13 mouse cellular contexts compared by ENCODE assay signal in the genomic region with DNA sequence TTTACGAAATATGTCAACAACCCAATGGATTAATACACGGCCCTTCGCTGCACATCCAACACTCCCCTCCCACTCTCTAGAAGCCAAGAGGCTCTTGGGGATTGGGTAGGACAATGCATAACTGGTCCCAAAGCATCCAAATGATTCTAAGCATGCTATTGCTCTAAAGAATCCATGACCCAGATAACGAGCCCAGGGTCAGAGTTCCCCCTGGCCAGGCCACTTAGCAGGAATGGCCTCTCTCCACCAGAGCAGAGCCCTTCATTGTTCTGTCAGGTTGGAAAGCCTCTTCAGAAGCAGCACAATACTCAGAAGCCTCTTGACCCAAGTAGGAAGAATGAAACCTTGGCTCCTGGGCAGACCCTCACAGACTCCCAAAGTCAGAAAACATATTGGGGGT. TPM values are rescaled to one million over a fixed set of nuclear protein-coding genes. Genes with fewer than 3 reads are reported as not detected.
DNase-seq lines count a peak whose midpoint lies in the region; ATAC-seq and TF ChIP-seq lines count a peak whose summit lies in the region.
"Had no signal": no experiment of that assay in that cellular context is flagged by ENCODE, and none has a peak within 500 bp of the region (broad histone marks: within the 10 kb centered on the region; RNA-seq: fewer than 3 reads in every experiment).

No protein-coding gene starts in this region.

- ATAC-seq in forebrain, embryonic 15.5 days (replicated peaks) = no peak
- ATAC-seq in forebrain, embryonic 14.5 days = no peak
- no peak for ATAC-seq in intestine, embryonic 15.5 days
- 0 out of 2 replicates have a peak, but pooled peaks have one; percentile 34 for ATAC-seq in midbrain, embryonic 14.5 days (ENCODE audit: low FRiP score, low TSS enrichment)
- no peak for ATAC-seq in monocyte, adult 5-6 weeks (replicated peaks; ENCODE audit: insufficient number of reproducible peaks, low FRiP score, low TSS enrichment, poor library complexity, severe bottlenecking)
- no peak for ATAC-seq in megakaryocyte-erythroid progenitor cell, adult 5-6 weeks (replicated peaks; ENCODE audit: low FRiP score, low TSS enrichment, poor library complexity, severe bottlenecking)
- ATAC-seq: activated CD4-positive, CD25-positive, alpha-beta regulatory T cell, adult 4 months had no signal

- DNase-seq in forebrain, embryonic 14.5 days (ENCODE audit: low spot score) = no peak
- no peak for DNase-seq in midbrain, embryonic 14.5 days
- no peak for DNase-seq in thymus, postnatal 10 days (ENCODE audit: low spot score in 2 of 2)
- DNase-seq: gastrocnemius, postnatal 25 days had no signal

- 0 out of 2 replicates have a peak overlapping the region, but pooled peaks have one; percentile 5 for H3K27ac ChIP-seq in forebrain, embryonic 15.5 days (replicated peaks)
- H3K27ac ChIP-seq in forebrain, embryonic 14.5 days (ENCODE audit: low read depth, low read length) = no peak overlapping the region
- 0 out of 2 replicates have a peak overlapping the region, but pooled peaks have one; percentile 7 for H3K27ac ChIP-seq in intestine, embryonic 15.5 days
- H3K27ac ChIP-seq in midbrain, embryonic 14.5 days (replicated peaks; ENCODE audit: low read depth, low read length) = peak overlapping the region; percentile 60
- H3K27ac ChIP-seq: heart, embryonic 13.5 days; hindbrain, embryonic 15.5 days; neural tube, embryonic 15.5 days had no signal

- 43% methylated on average over 4 of the region's 4 CpGs for WGBS in forebrain, embryonic 15.5 days
- WGBS in forebrain, embryonic 14.5 days = 58% methylated on average over 4 of the region's 4 CpGs
- WGBS in intestine, embryonic 15.5 days = 57% methylated on average over 4 of the region's 4 CpGs
- 46% methylated on average over 4 of the region's 4 CpGs for WGBS in midbrain, embryonic 14.5 days

- no peak overlapping the region for H3K9ac ChIP-seq in forebrain, embryonic 15.5 days (replicated peaks)
- H3K9ac ChIP-seq in forebrain, embryonic 14.5 days (ENCODE audit: low read length) = no peak overlapping the region
- no peak overlapping the region for H3K9ac ChIP-seq in intestine, embryonic 15.5 days
- no peak overlapping the region for H3K9ac ChIP-seq in midbrain, embryonic 14.5 days (replicated peaks; ENCODE audit: low read length)
- H3K9ac ChIP-seq: heart, embryonic 13.5 days; hindbrain, embryonic 15.5 days; neural tube, embryonic 15.5 days had no signal

- H3K4me3 ChIP-seq in forebrain, embryonic 15.5 days = no peak overlapping the region
- H3K4me3 ChIP-seq in forebrain, embryonic 14.5 days (ENCODE audit: low read depth, low read length) = no peak overlapping the region
- H3K4me3 ChIP-seq in E14TG2a.4 (replicated peaks; ENCODE audit: low read length) = peak overlapping the region; percentile 1; the same call in 1 of the 2 replicates
- H3K4me3 ChIP-seq in intestine, embryonic 15.5 days (replicated peaks) = no peak overlapping the region
- no peak overlapping the region for H3K4me3 ChIP-seq in midbrain, embryonic 14.5 days (replicated peaks; ENCODE audit: low read depth, low read length)
- H3K4me3 ChIP-seq: heart, embryonic 13.5 days; hindbrain, embryonic 15.5 days; neural tube, embryonic 15.5 days had no signal

- no peak overlapping the region for H3K4me2 ChIP-seq in forebrain, embryonic 15.5 days (replicated peaks)
- H3K4me2 ChIP-seq in forebrain, embryonic 14.5 days (ENCODE audit: low read length) = no peak overlapping the region
- no peak overlapping the region for H3K4me2 ChIP-seq in intestine, embryonic 15.5 days (replicated peaks)
- peak overlapping the region; percentile 9; the same call in 1 of the 2 replicates for H3K4me2 ChIP-seq in midbrain, embryonic 14.5 days (ENCODE audit: low read length)
- H3K4me2 ChIP-seq: heart, embryonic 13.5 days; hindbrain, embryonic 15.5 days; neural tube, embryonic 15.5 days had no signal

- H3K4me1 ChIP-seq in forebrain, embryonic 15.5 days = peaks cover 9% of the 10 kb centered on the region
- peaks cover 11% of the 10 kb centered on the region for H3K4me1 ChIP-seq in forebrain, embryonic 14.5 days (ENCODE audit: control insufficient read depth, insufficient read depth, low read length)
- H3K4me1 ChIP-seq in E14TG2a.4 (replicated peaks; ENCODE audit: low read depth, low read length) = peaks cover 89% of the 10 kb centered on the region
- H3K4me1 ChIP-seq in intestine, embryonic 15.5 days (replicated peaks) = peaks cover 34% of the 10 kb centered on the region
- H3K4me1 ChIP-seq in midbrain, embryonic 14.5 days (ENCODE audit: control insufficient read depth, insufficient read depth, low read length) = peaks cover 20% of the 10 kb centered on the region

- H3K36me3 ChIP-seq in forebrain, embryonic 15.5 days = no peaks in the 10 kb centered on the region
- H3K36me3 ChIP-seq in forebrain, embryonic 14.5 days (ENCODE audit: control insufficient read depth, insufficient read depth, low read length) = no peaks in the 10 kb centered on the region
- peaks cover 14% of the 10 kb centered on the region for H3K36me3 ChIP-seq in E14TG2a.4 (ENCODE audit: insufficient read depth, low read length)
- H3K36me3 ChIP-seq in intestine, embryonic 15.5 days = 0 out of 2 replicates have a peak, but pooled peaks cover 2% of the 10 kb centered on the region
- no peaks in the 10 kb centered on the region for H3K36me3 ChIP-seq in midbrain, embryonic 14.5 days (ENCODE audit: control insufficient read depth, insufficient read depth, low read length)
- H3K36me3 ChIP-seq: heart, embryonic 13.5 days; hindbrain, embryonic 15.5 days; neural tube, embryonic 15.5 days had no signal

- no peaks in the 10 kb centered on the region for H3K27me3 ChIP-seq in forebrain, embryonic 15.5 days
- no peaks in the 10 kb centered on the region for H3K27me3 ChIP-seq in forebrain, embryonic 14.5 days (replicated peaks; ENCODE audit: control insufficient read depth, insufficient read depth, low read length)
- no peaks in the 10 kb centered on the region for H3K27me3 ChIP-seq in E14TG2a.4 (ENCODE audit: insufficient read depth, low read length)
- no peaks in the 10 kb centered on the region for H3K27me3 ChIP-seq in intestine, embryonic 15.5 days (replicated peaks)
- 0 out of 2 replicates have a peak, but pooled peaks cover 3% of the 10 kb centered on the region for H3K27me3 ChIP-seq in midbrain, embryonic 14.5 days (ENCODE audit: control insufficient read depth, insufficient read depth, low read length)
- H3K27me3 ChIP-seq: hindbrain, embryonic 15.5 days; neural tube, embryonic 15.5 days had no signal

- no peaks in the 10 kb centered on the region for H3K9me3 ChIP-seq in forebrain, embryonic 15.5 days
- no peaks in the 10 kb centered on the region for H3K9me3 ChIP-seq in forebrain, embryonic 14.5 days (replicated peaks; ENCODE audit: control insufficient read depth, low read length)
- no peaks in the 10 kb centered on the region for H3K9me3 ChIP-seq in E14TG2a.4 (ENCODE audit: low read length)
- H3K9me3 ChIP-seq in intestine, embryonic 15.5 days = no peaks in the 10 kb centered on the region
- no peaks in the 10 kb centered on the region for H3K9me3 ChIP-seq in midbrain, embryonic 14.5 days (ENCODE audit: control insufficient read depth, low read length)
- H3K9me3 ChIP-seq: heart, embryonic 13.5 days; hindbrain, embryonic 15.5 days; neural tube, embryonic 15.5 days had no signal

- no peak for TF ChIP-seq CTCF in E14TG2a.4 (conservative IDR thresholded peaks at IDR 0.05; ENCODE audit: low read length)

RNA-seq across cellular contexts. Expression of a gene that starts 22.1 kb away (rescaled TPM):
- 15.0 and 16.5 TPM in 2 replicates for polyA plus RNA-seq in forebrain, embryonic 15.5 days (2015; fragmentation: Nextera tagmentation; extraction: Ambion mirVana)
- 6.2 and 11.9 TPM in 2 replicates for polyA plus RNA-seq in forebrain, embryonic 14.5 days (2014; fragmentation: Nextera tagmentation; extraction: Ambion mirVana)
- polyA plus RNA-seq in intestine, embryonic 15.5 days (2015; fragmentation: Nextera tagmentation; extraction: Ambion mirVana) = 26.6 and 27.9 TPM in 2 replicates
- 16.1 and 17.6 TPM in 2 replicates for polyA plus RNA-seq in midbrain, embryonic 14.5 days (2014; fragmentation: Nextera tagmentation; extraction: Ambion mirVana)
- total RNA-seq in monocyte, adult 5-6 weeks (2017) = 12.2 to 30.0 TPM (median 15.8 TPM) in 3 replicates
- total RNA-seq in megakaryocyte-erythroid progenitor cell, adult 5-6 weeks (2014; fragmentation: Nextera tagmentation) = 48.5 and 56.1 TPM in 2 replicates
- 6.2 and 7.0 TPM in 2 replicates for total RNA-seq in megakaryocyte-erythroid progenitor cell, adult 5-6 weeks (2017)
